Mouse (Mus musculus) cerebellum, adult 11 months (tissue): ENCODE data around the gene Tagln2.

ENCODE experiments used
- DNase-seq: peaks from one replicate; pipeline ENCODE4 v3.0.0; 2022

Tagln2 gene

DNA sequence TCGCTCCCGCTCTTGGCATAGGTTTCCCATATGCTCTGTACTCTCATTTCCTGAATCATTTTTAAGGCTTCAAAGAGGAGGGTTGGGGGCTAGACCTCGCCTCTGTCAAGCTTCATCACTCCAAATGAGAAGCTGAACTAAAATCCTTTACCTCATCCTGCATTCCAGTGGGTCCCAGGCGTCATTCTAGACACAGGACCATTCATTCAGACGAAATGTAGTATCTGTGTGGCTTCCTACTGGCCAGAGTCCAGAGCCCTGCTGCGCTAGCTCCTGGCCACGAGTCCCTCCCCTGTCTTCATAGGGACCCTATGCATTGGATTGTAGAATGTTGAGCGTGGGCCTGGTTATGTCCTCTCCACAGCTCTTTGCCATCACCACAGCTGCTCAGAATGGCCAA, 4.9 kb downstream of the Tagln2 start:
- no peak for DNase-seq

DNA sequence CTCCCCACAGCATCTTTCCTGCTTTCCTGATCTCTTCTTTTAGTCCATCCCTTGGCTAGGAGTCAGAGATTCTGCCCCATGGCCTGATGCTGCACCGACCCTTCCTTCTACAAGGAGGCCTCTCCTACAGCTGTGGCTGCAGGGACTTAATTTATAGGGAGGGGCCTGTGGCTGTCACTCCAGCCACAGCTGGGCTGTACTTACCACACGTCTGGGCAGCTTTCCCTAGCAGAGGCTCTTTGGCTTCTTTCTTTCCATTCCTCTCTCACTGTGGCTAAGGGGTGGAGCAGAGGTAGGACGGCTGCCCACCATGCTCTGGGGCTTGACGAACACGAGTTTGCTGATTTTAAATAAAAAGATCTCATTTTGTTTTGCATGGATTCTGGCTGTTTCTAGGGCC, 7.2 kb downstream of the Tagln2 start:
- no peak for DNase-seq

DNA sequence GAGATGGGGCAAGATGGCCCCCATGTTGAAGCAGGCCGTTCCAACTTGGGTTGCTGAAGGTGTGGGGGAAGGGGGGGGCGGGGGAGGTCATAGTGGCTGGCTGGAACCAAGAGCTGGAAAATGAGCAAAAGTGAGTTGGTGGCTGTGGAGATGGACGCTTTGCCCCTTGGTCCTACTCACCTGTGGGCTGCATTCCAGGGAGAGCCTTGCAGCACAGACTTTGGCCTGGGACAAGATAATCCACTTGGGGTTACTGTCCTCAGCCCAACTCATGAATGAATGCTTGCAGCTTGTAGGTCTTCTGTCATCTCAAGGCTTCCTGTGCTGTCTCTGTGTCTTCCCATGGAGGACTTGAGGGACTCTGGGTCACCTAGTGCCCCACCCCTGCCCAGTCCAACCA, 7.9 kb downstream of the Tagln2 start:
- no peak for DNase-seq

DNA sequence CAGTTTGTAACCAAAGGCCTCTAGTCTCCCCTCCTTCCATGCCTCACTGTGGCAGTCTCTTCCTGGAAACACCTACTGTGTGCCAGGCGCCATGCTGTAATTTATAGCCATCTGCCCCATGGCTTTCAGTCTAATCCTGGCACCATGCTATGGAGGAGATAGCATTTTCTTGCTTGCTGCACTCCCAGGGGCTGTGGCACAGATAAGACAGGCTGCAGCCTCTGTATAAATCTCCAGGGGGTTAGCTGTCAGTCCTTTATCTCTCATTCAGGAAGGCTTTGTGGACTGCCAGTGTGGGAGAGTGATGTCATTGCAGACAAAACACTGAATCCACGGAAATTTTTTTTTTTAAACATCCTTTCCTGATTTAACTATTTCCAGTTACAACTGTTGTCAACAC, 8.3 kb downstream of the Tagln2 start:
- DNase-seq: no peak

DNA sequence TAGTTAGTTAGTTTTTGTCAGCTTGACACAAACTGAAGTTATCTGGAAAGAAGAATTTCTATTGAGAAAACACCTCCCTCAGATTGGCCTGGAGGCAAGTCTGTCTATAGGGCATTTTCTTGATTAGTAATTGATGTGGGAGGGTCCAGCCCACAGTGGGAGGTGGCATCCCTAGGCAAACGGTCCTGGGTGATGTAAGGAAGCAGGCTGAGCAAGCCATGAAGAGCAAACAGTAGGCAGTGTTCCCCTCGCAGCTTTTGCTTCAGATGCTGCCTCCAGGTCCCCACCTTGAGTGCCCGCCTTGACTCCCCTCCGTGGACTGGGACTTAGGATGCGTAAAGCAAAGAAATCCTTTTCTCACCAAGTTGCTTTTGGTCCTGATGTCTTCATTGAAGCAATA, 9.4 kb downstream of the Tagln2 start:
- DNase-seq: no peak

DNA sequence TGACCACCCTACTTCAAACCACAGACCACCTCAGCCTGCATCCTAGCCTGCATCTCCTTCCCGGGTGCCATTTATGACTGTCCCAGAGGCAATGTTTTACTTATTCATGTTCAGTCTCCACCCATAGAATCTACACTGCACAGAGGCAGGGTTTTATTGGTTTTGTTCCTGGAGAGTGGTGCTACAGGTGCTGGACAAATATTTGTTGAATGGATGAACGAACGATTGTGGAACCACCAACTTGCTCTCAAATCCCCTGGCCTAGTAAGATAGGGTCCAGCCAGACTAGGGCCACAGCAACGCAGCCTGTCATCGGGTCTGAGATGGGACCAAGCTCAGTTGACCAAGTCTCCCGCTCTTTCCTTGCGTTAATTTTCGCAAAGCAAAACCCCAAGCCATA, 10.1 kb downstream of the Tagln2 start:
- no peak for DNase-seq

DNA sequence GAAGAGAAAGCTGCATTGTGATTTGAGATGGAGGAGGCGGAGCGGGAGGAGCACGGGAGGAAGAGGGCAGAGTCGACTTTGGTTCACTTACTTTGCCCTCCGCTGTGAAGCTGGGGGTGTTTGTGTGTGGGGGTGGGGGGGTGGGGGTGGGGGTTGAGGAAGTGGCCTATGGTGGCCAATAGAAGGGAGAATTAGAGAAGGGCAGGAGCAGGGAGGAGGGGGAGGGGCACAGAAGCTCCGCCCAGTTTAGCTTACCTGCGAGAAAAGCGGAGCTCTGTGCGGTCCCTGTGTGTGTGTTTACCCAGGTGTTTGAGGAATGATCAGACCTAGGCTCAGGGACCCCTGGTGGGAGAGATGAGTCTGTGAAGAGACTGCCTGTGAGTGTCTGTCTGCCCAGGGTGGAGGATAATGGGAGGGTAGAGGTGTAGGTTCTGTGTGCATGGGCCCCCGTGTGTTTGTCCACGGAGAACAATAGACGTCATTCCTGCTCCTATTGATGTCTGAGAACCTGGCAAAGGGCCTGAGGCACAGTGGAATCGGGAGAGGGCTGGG, 10.7 kb downstream of the Tagln2 start:
- no peak for DNase-seq

DNA sequence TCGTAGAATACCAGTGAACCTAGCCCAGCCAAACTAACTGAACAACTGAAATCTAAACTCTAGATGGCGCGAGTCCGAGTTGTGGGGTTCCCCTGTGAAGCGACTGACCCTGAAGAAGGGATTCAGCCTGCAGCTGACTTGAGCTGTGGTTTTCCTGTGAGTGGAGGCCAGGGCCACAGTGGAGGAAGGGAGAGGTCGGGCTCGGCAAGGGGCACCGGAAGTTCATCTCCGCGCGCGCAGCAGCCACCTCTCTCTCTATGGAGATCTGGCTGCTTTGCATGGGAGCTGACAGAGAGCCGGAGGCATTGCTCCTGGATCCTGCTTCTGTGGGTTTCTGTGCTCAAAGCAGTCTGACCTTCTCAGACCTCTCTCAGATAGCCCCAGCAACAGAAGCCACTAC, 13.1 kb downstream of the Tagln2 start:
- DNase-seq: no peak

DNA sequence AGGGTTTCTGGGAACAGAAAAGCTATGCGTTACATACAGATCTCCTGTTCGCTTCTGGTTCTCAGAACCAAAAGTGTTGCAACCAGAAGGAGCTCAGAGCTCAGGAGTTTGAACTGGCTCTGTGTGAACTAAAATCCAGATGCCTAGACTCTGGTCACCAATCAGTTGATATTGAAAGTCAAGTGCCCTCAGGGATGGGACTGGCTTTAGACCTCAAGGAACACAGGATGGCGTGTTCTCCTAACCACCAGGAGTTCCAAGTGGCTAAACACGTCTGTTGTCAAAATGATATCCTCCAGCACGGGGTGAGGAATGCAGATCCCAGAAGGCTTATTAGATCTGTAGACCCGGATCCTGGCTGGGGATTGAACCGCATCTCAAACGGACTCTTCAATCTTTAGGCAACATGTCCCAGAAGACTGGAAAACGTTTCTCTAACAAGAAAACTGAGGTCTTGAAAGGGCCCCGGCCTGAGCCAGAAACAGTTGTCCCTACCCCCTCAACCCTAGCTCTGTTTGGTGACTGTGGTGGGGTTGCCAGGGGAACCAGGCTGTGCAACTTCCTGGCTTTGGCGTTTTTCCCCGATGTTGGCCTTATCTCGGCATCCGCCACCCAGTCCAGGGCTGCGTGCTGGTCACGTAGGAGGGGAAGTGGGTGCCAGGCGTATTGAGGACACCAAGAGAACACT, 13.8 kb downstream of the Tagln2 start:
- no peak for DNase-seq

DNA sequence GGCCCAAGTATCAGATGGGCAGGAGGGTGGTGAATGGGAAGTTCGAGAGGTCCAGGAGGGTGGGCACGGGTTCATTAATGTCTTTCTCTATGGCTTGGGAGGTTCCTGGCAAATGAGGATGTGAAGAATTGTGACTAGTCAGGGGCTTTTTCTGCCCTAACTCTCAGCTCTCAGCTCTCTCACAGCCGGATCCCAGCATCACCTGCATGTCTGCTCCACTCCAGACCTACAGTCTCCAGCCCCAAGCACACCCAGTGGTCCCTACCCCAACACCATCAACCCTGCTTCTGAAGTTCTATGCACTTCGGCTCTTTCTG, 14.3 kb downstream of the Tagln2 start:
- DNase-seq: no peak

DNA sequence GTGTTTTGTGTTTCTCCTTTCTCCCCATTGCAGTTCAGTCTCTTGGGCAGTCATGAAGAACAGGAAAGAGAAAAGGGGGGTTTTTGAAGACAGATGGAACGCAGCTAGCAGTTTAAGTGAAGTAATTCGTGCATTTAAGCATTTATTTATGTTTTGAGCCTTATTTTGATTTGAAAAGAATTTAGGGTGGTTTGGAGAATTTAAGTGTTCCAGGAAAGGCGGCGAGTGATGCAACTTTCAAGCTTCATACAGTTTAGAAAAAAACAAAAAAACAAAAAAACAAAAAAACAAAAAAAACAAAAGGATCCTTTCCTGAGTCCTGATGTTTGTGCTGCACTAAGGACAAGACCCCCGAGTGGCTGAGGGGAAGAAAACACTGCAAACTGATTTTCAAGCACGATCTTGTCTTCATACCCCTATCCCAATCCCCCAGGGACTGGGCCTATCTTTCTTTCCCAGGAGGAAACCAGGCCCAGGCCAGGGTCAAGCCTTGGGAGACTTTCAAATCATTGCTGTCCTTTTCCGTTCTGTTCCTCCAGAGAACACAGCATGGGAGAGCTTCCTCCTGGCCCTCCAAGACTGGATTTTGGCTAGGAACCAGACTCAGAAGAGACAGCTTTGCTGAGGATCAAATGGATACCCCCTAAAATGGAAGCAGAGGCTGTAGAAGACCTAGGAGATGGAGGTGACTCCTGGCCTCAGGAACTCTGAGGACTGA, 14.9 kb downstream of the Tagln2 start:
- no peak for DNase-seq

DNA sequence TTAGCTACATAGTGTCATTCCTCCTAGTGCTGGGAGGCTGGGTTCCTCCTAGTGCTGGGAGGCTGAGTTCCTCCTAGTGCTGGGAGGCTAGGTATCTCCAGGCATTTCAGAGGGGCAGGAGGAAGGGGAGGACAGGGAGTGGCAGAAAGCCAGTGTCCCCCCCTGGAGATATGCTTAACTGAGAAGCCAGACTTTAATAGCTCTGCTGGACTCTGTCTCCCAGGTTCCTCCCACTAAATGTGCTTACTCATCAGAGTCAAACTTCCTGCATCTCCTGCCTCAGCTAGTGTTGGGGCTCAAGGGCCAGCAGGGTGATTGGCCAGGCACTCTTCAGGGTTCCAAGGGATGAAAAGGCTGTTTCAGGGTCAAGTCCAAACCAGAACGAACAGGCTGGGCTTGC, 15.5 kb downstream of the Tagln2 start:
- DNase-seq: no peak

DNA sequence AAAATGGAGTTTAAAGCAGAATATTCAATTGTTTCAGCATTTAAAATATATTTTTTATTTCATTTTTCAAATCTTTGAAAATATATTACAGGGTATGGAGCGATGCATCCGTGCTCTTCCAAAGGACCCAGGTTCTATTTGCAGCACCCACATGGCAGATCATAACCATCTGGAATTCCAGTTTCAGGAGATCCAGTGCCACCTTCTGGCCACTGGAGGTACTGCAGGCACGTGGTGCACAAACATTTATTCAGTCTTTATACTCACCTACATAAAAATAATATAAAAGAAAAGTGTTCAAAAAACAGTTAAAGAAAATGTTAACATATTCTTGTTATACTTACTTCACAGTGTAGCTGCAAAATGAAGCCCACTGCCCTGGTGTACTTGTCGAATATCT, 18.2 kb downstream of the Tagln2 start:
- DNase-seq: no peak

DNA sequence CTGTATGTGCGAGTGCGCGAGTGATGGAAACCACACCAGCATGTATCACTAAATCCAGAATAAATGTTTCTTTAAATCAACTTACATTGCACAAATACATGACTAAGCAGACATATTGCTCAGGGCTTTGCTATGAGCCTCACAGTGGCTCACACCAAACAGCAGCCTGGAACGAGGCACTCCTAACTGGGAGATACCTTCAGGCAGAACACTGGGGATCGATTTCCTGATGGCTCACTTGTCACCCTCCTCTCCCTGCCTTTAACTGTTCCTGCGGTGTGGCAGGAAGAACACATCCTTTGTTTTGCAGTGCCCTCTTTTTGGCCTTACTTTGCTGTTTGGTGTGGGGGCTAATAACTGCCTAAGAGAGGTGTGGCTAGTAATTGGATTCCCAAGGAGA, 19.8 kb downstream of the Tagln2 start:
- DNase-seq: no peak

DNA sequence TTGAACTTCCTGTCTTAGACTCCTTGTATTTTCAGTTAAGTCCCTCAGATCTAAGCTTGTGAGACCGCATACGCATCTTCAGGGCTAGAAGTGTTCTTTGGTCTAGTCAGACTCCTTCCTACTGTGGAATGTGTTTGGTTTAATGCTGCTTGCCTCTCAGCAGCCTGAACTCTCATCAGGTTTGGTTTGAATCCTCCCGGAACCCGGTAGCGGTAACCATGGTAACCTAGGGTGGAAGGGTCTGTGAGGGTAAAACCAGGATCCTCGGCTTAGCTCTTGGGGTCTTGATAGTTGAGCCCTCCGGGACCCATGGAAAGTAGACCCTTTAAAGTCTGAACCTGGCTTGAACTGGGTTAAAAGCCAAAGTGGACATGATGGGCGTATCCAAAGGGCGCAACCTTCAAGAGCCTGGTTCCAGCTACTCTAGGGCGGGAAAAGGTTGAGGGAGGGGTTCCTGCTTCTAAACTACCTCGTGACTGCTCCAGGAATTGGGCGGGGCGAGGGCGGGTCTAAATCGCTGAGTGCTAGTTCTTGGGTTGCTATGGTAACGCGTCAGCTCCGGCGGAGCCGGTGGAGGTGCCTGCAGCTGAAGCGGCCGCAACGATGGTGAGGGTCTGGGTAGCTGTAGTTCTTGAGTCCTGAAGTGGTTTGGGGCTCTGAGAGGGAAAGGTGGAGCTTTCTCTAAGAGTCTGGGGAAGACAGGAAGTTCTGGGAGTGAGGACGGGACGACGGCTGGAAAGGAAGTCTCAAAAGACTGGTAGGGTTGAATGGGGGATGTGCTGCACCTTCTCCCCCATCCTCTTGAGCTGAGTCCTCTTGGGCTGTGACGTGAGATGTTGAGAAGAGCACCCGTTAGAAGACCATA, 21.0 kb downstream of the Tagln2 start, which contains the start of gene Cfap45:
Cfap45 (plus strand) TSS at position 226 of the 865 bp plus-strand sequence.
- no peak for DNase-seq

DNA sequence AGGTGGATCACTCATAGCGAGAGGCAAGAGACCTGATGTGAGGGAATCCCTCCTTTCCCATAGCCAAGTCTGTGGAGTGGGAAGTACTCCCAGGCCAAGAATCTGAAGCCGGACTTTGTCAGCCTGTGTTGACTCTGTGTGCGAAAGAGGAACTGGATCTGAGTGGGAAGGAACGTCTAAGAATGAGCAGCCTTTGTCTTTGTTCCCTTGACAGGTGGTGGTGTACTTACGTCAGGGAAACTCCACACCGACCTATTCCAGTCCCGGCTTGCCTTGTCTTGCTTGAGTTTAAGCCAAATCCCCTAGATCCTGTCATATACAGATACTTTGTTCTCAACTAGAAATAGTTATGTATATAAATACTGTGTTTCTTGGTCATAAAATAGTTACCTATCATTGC, 22.7 kb downstream of the Tagln2 start:
- DNase-seq: no peak

DNA sequence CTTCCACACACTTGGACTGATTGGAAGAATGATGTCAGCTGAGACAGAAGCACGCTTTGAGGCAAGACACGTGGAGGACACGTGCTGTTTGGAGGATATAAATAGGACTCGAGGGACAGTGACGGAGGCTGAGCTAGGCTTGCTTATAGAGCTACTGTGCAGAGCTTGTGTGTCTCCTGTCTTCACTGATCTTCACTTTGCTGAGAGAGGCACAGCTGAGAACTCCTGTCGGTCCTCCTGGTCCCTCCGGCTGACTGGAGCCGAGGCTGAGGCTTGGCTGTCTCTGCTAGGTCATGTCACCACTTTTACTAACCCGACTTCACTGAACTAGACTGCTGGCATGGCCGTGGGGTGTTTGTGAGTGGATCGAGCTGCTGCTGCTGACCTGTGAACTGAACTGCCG, 23.9 kb downstream of the Tagln2 start:
- DNase-seq: no peak

DNA sequence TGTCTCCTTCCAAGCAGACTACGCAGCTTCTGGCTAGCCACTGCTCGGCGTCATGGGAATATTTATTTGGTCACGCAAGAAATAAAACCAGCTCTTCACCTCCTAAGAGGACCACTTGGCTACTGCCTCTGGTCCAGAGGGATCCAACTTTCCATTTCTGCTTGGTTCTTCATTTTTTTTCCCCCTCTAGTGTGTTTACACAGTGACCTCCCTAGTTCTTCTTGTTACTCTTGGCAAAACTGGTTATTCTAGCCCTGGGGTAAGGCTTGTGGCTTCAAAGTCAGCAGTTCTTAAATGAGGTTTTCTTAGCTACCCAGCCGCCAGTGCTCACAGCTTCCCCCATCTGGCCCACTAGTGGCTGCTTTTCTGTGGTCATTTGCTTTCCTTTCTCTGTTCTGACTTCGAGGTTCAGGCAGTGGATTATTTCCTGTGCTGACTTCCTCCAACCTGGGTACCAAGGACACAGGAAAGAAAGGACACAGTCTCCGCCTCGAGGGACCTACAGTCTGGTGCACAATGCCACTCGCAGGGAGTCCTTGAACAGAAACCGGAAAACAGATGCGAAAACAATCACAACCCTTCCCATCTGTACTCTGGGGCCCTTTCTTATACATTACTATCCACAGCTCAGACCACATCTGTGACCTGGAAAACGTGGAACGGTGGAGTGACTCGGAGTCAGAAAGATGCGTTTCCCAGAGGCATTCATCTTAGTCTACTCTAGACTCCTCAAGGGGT, 25.3 kb downstream of the Tagln2 start:
- no peak for DNase-seq

DNA sequence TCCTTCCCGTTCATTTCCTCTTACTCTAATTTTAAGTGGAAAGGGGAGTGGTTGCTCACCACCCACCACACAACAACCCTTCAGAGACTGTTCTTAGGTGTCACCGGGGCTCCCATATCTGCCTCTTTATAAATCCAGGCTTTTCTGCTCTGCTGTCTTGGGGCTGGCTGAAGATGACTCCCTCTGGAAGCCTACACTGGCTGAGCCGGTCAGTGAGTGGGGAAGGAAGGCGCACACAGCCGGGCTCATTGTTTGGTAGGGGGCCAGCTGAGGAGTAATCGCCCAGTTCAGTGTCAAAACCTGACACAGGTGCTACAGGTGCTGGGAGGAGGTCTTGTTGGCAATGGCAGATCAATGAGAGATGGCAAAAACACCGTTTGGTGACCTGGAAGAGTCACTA, 26.1 kb downstream of the Tagln2 start:
- no peak for DNase-seq

DNA sequence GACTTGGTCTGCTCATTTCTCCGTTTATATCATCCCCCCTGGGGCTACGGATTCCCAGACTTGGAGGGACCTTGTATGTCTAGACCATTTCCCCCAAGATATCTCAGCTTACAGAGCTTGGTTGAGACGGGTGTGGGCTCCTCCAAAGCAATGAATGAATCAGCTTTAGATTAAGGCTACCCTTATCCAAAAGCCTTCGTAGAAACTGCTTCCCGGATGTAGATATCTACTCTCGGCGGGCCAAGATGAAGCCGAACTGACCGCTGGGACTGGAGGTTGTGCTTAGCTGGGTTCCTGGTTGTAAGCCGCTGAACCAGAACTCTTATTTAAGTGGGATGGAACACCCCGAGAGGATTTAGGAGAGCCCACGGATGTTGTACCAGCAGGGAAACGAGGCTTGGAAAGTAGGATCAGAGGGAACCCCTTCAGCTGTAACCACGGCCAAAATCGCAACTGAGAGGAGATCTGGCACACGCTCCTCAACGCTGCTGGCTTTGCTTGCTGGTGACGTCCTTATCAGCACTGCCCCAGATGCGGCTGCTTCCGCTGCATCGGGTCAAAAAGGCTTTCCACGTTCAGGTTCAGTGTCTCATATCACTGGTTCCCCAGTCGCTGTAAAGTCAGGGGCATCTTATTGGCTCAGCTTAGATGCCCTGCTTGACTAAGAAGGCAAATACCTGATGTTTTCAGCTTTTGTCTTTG, 26.7 kb downstream of the Tagln2 start:
- no peak for DNase-seq

DNA sequence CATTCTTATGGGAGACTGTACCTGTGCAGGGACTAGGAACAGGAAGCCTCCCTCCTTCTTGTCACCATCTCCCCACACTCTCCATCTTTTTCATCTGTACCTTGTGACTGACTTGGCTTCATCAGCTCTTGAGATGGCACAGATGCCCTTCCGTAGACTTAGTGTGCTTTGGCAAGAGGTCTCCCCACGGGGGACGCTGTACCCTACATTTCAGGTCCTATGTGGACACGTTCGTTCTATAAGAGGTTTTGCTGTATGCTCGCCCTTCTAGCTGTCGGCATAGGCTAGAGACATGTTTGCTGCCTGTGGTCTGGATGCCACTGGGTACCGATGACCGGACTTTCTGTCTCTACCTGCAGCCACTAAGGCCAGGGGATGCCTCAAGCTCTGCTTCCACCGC, 27.6 kb downstream of the Tagln2 start:
- DNase-seq: no peak

DNA sequence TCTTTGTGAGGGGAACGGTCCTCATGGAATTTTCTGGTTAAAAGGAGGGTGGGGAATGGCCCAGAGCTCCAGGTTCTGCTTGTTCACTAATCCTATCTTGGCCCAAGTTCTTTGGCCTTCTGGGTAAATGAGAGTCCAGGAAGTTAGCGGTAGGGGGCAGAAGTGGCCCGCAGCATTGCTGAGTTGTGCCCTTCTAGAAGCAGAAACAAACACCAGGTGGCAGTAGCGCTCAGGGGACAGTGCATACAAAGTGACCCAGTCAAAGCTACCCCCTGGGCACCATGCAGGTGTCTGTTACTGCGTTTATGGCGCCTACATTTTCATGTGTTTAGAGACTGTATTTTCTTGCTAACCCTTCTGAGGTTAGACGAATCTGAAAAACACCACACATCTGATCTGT, 28.9 kb downstream of the Tagln2 start:
- peak; percentile 84 for DNase-seq
